Mouse (Mus musculus) heart, embryonic 15.5 days (tissue): Measurements from ENCODE around the gene Casc1. TPM values are rescaled to one million over a fixed set of nuclear protein-coding genes. Genes with fewer than 3 reads are reported as not detected.
"Not testable (repeated sequence)": the region's sequence is repeated elsewhere in the genome, so short reads cannot be mapped to it uniquely, and the experiment has no call there.

ENCODE experiments used
- ATAC-seq: fragments of 200-750 bp; cut with Nextera tagmentation; replicated peaks from 2 replicates; pipeline ENCODE4 v1.8.0; 2017; ENCODE audit warnings: low read depth, moderate TSS enrichment; ENCODE audit not compliant: insufficient number of reproducible peaks, insufficient read depth, low FRiP score
- H3K27ac ChIP-seq: fragments of 300-500 bp; sonication (generic); 2 replicates; pipeline ENCODE4 v1.5.1; 2015; ENCODE audit warnings: mild to moderate bottlenecking, inconsistent platforms
- H3K27me3 ChIP-seq: fragments of 300-500 bp; sonication (generic); 2 replicates; pipeline ENCODE4 v1.6.1; 2015; ENCODE audit warnings: inconsistent platforms
- H3K36me3 ChIP-seq: fragments of 300-500 bp; sonication (generic); 2 replicates; pipeline ENCODE4 v1.6.1; 2015; ENCODE audit warnings: mild to moderate bottlenecking, inconsistent platforms
- H3K4me1 ChIP-seq: fragments of 300-500 bp; sonication (generic); replicated peaks from 2 replicates; pipeline ENCODE4 v1.6.1; 2015; ENCODE audit warnings: inconsistent platforms
- H3K4me2 ChIP-seq: fragments of 300-500 bp; sonication (generic); 2 replicates; pipeline ENCODE4 v1.6.1; 2015; ENCODE audit warnings: inconsistent platforms, mild to moderate bottlenecking, moderate library complexity
- H3K4me3 ChIP-seq: fragments of 300-500 bp; sonication (generic); 2 replicates; pipeline ENCODE4 v1.5.1; 2015; ENCODE audit warnings: mild to moderate bottlenecking, inconsistent platforms
- H3K9ac ChIP-seq: fragments of 300-500 bp; sonication (generic); 2 replicates; pipeline ENCODE4 v1.6.1; 2015; ENCODE audit warnings: mild to moderate bottlenecking, inconsistent platforms
- H3K9me3 ChIP-seq: fragments of 300-500 bp; sonication (generic); replicated peaks from 2 replicates; pipeline ENCODE4 v1.6.1; 2016; ENCODE audit warnings: inconsistent platforms
- WGBS: fragments of 180-500 bp; shearing (Covaris S2); methylation state at CpG from one replicate; pipeline ENCODE4 v1.1.7; 2015; ENCODE audit warnings: mixed read lengths; 5-methylcytosine and 5-hydroxymethylcytosine counted together
- polyA plus RNA-seq: library from polyadenylated mRNA; unstranded; fragments of >200 nt; fragmentation: Nextera tagmentation; extraction: Ambion mirVana; gene quantifications from 2 replicates; pipeline ENCODE4 v1.2.1, GENCODE M21; 2015

Gene Casc1
- polyA plus RNA-seq, 1 experiment from 2014 or later, result 0.29 TPM

GRCm38 (mm10) chr6:145135295-145135694 lies 75.5 kb downstream of the Casc1 start:
- H3K9ac ChIP-seq, result no peak overlapping the region
- peaks cover under 1% of the 10 kb centered on the region for H3K4me1 ChIP-seq
- no peaks in the 10 kb centered on the region for H3K27me3 ChIP-seq
- H3K4me3 ChIP-seq, result no peak overlapping the region
- H3K36me3 ChIP-seq, result no peaks in the 10 kb centered on the region
- no peak for ATAC-seq
- H3K27ac ChIP-seq, result no peak overlapping the region
- WGBS, result 65% methylated on average over 3 of the region's 3 CpGs
- H3K9me3 ChIP-seq, result no peaks in the 10 kb centered on the region
- H3K4me2 ChIP-seq, result no peak overlapping the region

GRCm38 (mm10) chr6:145132969-145133368 lies 77.8 kb downstream of the Casc1 start:
- WGBS, result 80% methylated on average over 5 of the region's 5 CpGs
- H3K4me3 ChIP-seq, H3K4me2 ChIP-seq, H3K4me1 ChIP-seq, H3K9ac ChIP-seq, ATAC-seq, H3K9me3 ChIP-seq, H3K36me3 ChIP-seq, H3K27me3 ChIP-seq, H3K27ac ChIP-seq: not testable (repeated sequence)

- no peaks in the 10 kb centered on the region for H3K27me3 ChIP-seq
- no peak overlapping the region for H3K27ac ChIP-seq
- no peak for ATAC-seq
- H3K36me3 ChIP-seq, result no peaks in the 10 kb centered on the region
- no peak overlapping the region for H3K4me2 ChIP-seq
- H3K9ac ChIP-seq, result no peak overlapping the region
- no peaks in the 10 kb centered on the region for H3K9me3 ChIP-seq
- H3K4me1 ChIP-seq, result no peaks in the 10 kb centered on the region
- WGBS, result 84% methylated on average over 5 of the region's 5 CpGs
- H3K4me3 ChIP-seq, result no peak overlapping the region
Observed at GRCm38 (mm10) chr6:145131991-145132390, 78.8 kb downstream of the Casc1 start.

- Histone ChIP-seq H3K4me3 (no peak overlapping the region), H3K27ac (no peak overlapping the region), H3K4me1 (peaks cover 17% of the 10 kb centered on the region), H3K36me3 (no peaks in the 10 kb centered on the region), H3K27me3 (no peaks in the 10 kb centered on the region), H3K4me2 (no peak overlapping the region), H3K9ac (no peak overlapping the region), H3K9me3 (no peaks in the 10 kb centered on the region)
- no peak for ATAC-seq
- 76% methylated on average over 4 of the region's 4 CpGs for WGBS
Observed at GRCm38 (mm10) chr6:145129563-145129962, 81.2 kb downstream of the Casc1 start.

- H3K27ac ChIP-seq, result no peak overlapping the region
- peaks cover 22% of the 10 kb centered on the region for H3K4me1 ChIP-seq
- no peaks in the 10 kb centered on the region for H3K9me3 ChIP-seq
- H3K36me3 ChIP-seq, result no peaks in the 10 kb centered on the region
- no peak overlapping the region for H3K4me2 ChIP-seq
- no peak for ATAC-seq
- no peak overlapping the region for H3K4me3 ChIP-seq
- no peaks in the 10 kb centered on the region for H3K27me3 ChIP-seq
- WGBS, result 91% methylated on average over 3 of the region's 3 CpGs
- H3K9ac ChIP-seq, result no peak overlapping the region
Observed at GRCm38 (mm10) chr6:145127652-145128051, 83.2 kb downstream of the Casc1 start.

- H3K9ac ChIP-seq, result 0 out of 2 replicates have a peak overlapping the region, but pooled peaks have one; percentile 27
- peak; percentile 76 for ATAC-seq
- no peaks in the 10 kb centered on the region for H3K27me3 ChIP-seq
- no peak overlapping the region for H3K4me3 ChIP-seq
- peaks cover 41% of the 10 kb centered on the region for H3K4me1 ChIP-seq
- WGBS, result 14% methylated on average over 7 of the region's 7 CpGs
- no peaks in the 10 kb centered on the region for H3K36me3 ChIP-seq
- peak overlapping the region; percentile 93 for H3K27ac ChIP-seq
- H3K9me3 ChIP-seq, result no peaks in the 10 kb centered on the region
- H3K4me2 ChIP-seq, result peak overlapping the region; percentile 33
Observed at GRCm38 (mm10) chr6:145125591-145126113, 85.2 kb downstream of the Casc1 start.

Other genes with a start within 250 kb of the Casc1 start
- gene Bcat1, start 134.8 kb downstream of the Casc1 start, polyA plus RNA-seq, result 3.3 and 6.7 TPM in 2 replicates
- 3.1 and 10.7 TPM in 2 replicates for gene Lrmp, start 95.4 kb downstream of the Casc1 start, polyA plus RNA-seq
- gene Etfrf1, start 129 bp upstream of the Casc1 start, polyA plus RNA-seq, result 47.2 and 54.4 TPM in 2 replicates
- 34.8 and 43.4 TPM in 2 replicates for gene Kras, start 39.2 kb upstream of the Casc1 start, polyA plus RNA-seq